Mouse (Mus musculus): Measurements from ENCODE around the gene Eif5a.

Eif5a gene

GRCm38 (mm10) chr11:69877878-69878277 lies 43.9 kb downstream of the Eif5a start, which contains the start of gene Tmem95:
TSS of gene Tmem95 (minus strand) at chr11:69878018.
- no peak for DNase-seq (ENCODE audit: extremely low spot score, low spot score)

GRCm38 (mm10) chr11:69876867-69877266 lies 44.9 kb downstream of the Eif5a start:
- DNase-seq (ENCODE audit: extremely low spot score, low spot score): peak; percentile 83

- no peak for DNase-seq (ENCODE audit: extremely low spot score, low spot score)
These were observed 45.6 kb downstream of the Eif5a start for GRCm38 (mm10) chr11:69876186-69876585.

GRCm38 (mm10) chr11:69872451-69872850 lies 49.3 kb downstream of the Eif5a start:
- DNase-seq (ENCODE audit: extremely low spot score, low spot score): no peak

- no peak for DNase-seq (ENCODE audit: extremely low spot score, low spot score)
These were observed 49.9 kb downstream of the Eif5a start for GRCm38 (mm10) chr11:69871822-69872221.

GRCm38 (mm10) chr11:69870289-69871069 lies 51.3 kb downstream of the Eif5a start:
- DNase-seq (ENCODE audit: extremely low spot score, low spot score): no peak

- no peak for DNase-seq (ENCODE audit: extremely low spot score, low spot score)
These were observed 54.4 kb downstream of the Eif5a start for GRCm38 (mm10) chr11:69867335-69867734.

All from neural tube, embryonic 10.5 days (tissue).